Mouse (Mus musculus) embryo, embryonic 9.5 days (tissue): ENCODE measurements around the gene Ccdc57.
"Not testable (repeated sequence)": the region's sequence is repeated elsewhere in the genome, so short reads cannot be mapped to it uniquely, and the experiment has no call there.

Experiments used
- DNase-seq: peaks from one replicate; pipeline ENCODE4 v3.0.0-alpha.2; 2017; ENCODE audit errors: extremely low spot score

Gene Ccdc57

DNA sequence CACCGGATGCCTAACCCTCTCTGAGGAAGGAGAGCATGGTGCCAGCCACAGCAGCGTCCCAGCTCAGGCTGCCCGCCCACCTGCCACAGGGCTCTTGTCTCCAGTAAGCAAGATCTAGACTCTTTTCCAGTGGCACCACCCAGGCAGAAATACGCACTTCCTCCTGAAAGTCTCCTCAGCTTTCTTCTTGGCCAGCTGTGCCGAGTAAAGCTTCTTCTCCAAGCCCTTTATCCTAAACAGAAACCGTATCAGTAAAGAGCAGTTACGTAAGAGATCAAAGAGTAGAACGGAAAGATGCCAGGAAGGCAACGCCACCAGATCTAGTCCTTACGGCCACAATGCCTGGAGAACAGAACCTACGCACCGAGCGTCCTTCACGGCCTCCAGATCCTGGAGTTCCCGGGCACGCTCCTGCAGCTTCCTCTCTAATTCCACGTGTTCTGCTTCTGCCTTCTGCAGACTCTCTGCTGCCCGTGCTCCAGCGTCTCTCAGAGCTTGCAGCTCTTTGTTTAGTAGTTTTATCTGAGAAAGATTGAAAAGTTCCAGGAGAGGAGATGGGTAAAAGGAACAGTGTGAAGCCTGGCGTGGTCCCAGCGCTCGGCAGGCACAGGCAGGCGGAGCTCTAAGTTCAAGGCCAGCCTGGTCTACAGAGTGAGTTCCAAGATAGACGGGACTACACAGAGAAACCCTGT is 29.4 kb downstream of the Ccdc57 start:
- DNase-seq, result no peak

DNA sequence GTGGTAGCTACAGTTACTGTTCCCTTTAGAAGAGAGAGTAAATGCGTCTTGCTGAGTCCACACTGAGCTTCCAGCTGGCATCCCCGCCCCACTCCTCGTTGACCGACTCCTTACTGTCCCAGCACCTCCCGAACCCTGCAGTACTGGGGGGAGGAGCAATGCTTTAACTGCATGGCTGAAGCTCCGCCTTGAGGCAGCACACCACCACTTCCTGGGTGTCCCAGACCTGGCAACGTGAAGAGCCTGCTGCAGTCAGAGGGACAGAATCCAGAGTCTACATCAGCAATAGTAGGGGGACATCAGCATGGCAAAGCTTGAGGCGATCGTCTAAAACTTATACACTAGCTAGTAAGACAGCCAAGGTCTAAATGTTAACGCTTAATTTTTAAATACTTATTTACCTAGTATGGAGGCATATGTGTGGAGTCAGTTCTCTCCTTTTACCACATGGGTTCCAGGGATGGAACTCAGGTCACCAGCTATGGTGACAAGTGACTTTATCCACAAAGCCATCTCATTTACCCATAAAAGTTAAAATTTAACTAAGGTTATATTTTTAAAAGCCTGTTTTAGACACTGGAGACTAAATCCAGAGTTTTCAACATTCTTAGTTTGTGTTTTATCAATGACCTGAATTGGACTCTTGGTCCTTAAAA is 30.1 kb downstream of the Ccdc57 start:
- DNase-seq, result no peak

- DNase-seq, result no peak
Observed at GRCm38 (mm10) chr11:120901729-120902486, 30.8 kb downstream of the Ccdc57 start.

DNA sequence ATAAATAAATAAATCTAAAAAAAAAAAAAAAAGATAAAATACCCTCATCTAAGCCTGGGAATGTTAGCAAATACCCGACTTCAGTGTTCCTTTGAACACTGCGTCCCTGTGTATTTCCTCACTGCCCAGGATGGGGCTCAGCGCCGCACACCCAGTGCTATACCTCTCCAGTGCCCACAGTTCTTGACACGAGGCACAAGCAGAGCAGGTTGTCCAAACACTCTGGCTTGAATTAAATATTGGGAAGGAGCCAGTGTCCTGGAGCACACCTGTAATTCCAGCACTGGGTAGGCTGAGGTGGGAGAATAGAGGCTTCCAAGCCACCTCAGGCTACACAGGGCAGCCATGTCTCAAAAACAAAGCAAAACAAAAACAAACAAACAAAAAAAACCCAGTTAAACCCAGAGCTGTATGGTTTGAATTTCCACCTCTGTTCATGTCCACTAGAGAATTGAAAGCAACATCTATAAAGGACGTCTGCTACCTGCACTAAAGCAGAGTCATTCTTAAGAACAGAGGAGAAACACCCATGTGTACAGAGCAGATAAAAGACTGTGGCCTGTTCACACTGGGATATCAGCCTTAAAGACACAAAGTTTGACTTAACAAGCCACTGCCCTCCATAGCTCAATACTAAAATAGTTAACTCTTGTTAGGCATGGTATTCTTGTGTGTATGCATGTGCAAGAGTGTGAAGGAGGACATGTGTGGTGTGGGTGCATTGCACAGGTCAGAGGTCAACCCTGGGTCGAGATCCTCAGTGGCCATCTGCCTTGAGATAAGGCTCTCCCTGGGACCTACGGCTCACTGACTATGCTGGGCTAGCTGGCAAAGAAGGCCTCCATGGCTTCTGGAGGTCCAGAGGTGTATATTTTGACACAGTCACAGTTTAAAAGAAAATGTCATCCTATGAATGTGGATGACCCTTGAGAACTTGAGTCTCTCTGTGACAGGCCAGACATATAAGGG is 32.1 kb downstream of the Ccdc57 start:
- DNase-seq, result no peak

DNA sequence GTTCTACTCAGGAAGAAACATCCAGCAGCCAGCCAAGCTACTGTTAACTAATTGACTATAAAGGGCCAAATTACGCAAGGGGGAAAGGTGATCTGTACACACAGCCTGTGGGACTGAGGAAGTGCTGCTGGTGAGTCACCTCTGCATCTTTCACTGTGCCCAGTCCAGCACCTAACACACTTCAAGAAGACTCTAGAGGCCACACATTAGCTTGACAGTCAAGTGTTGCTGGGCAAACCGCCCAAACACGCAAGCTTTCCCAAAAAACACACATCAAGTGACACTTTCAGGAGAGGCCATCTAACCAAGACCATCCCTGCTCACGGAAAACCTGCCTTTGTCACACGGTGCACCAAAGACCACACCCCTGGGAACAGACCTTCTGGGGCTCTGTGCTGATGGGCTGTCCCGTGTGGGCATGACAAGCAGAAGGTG is 34.5 kb downstream of the Ccdc57 start:
- DNase-seq, result no peak

- no peak for DNase-seq
Observed at GRCm38 (mm10) chr11:120895441-120895840, 37.2 kb downstream of the Ccdc57 start.

DNA sequence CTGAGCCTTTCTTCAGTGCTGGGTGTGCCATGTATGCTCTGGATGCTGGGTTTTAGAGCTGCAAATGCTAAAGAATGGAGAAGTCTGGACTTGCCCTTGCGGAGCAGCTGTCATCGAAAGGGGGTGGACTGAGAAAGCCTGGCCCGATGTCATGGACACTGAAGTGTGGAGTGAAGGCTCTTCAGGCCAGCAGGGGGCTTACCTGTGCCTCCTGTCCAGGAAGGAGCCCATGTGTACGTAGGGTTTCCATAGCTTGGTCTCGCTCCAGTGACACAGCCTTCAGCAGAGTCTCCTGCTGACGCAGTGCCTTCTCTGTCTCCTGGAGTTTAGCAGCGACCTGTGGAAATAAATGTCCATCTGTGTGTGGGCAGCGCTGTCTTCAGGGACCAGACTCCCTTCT is 38.3 kb downstream of the Ccdc57 start:
- DNase-seq, result no peak

DNA sequence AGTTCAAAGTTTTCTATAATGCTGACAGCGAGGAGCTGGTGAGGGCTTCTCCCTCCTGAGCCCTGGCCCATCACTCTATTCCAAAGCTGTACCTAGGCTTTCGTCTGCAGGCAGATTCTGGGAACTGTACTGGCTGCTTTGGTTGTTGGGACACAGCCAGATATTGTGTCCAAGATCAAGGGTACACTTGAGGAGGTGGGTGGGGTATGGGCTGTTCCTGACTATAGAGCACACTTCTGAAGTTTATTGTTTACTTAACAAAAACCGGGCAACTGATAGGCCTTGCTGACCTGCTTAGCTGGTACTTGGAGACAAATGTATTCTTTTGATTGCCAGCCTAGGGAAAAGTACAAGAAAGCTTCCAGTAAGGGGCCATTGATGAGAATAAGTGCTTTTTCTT is 43.5 kb downstream of the Ccdc57 start:
- no peak for DNase-seq

DNA sequence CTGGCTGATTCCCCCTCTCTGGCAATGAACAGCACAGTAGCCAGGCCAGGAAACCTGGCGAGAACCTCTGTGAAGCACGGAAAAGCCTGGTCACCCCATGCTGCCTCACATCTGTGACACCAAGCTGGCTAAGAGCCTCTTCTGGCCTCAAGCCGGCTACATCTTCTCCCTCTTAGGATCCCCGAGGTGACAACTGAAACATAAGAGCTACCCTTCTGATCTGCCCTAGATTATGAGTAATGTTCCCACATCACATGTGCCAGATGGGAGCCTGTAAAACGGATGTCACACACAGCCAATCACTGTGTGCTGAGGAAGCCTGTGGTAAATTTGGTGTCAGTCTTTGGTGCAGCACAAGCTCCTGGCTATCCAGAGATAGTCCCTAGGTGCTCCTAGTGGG is 44.0 kb downstream of the Ccdc57 start:
- no peak for DNase-seq

DNA sequence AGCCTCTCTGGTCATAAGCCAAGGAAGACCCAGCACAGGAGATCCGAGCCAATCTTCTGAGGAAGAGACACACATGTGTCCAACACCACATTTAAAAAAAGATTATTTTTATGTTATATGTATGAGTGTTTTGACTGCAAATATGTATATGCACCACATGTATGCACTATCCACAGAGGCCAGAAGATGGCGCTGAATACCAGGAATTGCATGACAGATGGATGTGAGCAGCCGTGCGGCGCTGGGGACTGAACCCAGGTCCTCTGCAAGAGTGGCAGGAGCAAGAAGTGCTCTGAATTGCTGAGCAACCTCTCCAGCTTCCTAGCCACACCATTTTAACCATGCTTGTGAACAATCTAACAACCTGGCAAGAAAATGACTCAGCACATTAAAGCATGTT is 45.2 kb downstream of the Ccdc57 start:
- DNase-seq, result no peak

DNA sequence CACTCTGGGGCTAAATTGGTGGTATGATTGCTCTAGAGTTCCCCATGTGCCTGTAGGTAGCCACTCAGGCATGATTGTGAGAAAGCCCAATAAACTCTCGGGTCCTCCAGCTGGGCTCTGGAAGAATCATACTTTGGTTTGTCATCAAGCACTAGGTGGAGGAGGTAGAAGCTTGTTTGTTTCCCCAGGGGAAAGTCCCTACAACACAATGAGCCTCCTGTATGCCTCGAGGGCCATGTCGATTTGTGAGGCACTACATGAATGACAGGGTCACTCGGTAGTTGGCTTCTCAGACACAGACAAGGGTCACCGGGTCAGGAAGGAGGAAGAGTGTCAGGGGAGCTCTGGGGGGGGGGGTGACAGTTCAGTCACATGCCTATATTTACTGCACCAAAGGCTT is 46.2 kb downstream of the Ccdc57 start:
- DNase-seq, result no peak

GRCm38 (mm10) chr11:120883601-120884000 is 49.1 kb downstream of the Ccdc57 start:
- no peak for DNase-seq

DNA sequence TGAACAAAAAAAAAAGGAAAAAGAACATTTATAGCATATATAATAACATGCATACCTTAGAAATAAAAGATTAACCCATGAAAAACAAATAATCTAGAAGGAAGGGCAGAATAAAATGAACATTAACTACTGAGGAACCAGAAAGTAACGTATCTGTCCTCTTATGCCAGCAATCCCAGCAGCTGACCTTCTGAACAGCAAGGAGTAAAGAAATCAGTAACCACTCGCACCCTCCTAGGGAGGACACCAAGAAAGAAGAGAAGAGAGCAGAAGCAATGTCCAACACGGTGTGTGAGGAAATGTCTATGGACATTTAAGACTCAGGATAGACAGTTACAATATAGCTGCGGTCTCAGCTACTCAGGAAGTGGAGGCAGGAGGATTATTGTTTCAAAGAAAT is 49.7 kb downstream of the Ccdc57 start:
- no peak for DNase-seq

- no peak for DNase-seq
Observed at GRCm38 (mm10) chr11:120873206-120873605, 59.5 kb downstream of the Ccdc57 start.

- DNase-seq, result no peak
Observed at GRCm38 (mm10) chr11:120871521-120871920, 61.2 kb downstream of the Ccdc57 start.

DNA sequence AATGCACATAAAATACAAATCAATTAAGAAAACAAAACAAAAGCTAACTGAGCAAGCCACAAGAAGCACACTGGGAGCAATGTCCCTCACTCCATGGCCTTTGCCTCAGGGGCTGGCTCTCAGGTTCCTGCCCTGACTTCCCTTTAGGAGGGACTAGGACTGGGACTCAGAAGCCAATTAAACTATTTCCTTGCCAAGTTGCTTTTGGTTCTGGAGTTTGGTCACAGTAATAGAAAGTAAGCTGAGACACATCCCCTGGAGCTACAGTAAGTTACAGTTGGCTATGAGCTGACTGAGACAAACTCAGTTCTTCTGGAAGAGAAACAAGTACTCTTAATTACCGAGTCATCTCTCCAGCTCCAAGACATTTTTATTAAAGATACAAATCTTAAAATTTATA is 66.9 kb downstream of the Ccdc57 start:
- no peak for DNase-seq

- DNase-seq, result no peak
Observed at GRCm38 (mm10) chr11:120862819-120863218, 69.9 kb downstream of the Ccdc57 start.

DNA sequence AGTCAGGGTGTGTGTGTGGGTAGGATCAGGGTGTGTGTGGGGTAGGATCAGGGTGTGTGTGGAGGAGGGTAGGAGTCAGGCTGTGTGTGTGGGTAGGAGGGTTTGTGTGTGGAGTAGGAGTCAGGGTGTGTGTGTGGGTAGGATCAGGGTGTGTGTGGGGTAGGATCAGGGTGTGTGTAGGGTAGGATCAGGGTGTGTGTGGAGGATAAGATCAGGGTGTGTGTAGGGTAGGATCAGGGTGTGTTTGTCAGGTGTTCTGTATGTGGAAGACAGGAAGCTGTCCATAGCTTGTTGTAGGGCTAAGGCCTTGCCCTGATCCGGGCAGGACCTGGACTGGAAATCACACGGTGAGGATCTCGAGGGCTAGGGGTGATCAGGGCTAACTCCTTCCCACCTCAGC is 76.7 kb downstream of the Ccdc57 start:
- DNase-seq, result not testable (repeated sequence)

DNA sequence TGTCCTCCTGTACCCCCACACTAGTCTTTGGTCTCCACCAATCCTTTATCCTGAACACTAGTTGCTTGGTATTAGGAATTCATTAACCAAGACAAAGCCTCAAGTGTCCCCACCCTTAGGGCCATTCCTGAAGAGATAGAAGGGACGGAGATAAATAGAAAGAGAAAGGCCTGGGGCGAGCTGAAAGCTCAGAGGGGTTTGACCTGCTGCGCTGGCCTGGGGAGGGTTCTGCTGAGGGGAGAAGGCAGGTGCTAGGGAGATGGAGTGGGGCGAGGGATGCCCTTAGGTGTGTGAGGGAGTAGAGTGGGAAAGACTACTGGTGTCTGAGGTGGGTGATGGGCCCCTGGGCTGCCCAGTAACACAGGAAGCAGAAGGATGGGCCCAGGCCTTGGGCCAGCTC is 78.9 kb downstream of the Ccdc57 start:
- no peak for DNase-seq

- DNase-seq, result no peak
Observed at GRCm38 (mm10) chr11:120853158-120853557, 79.5 kb downstream of the Ccdc57 start.

DNA sequence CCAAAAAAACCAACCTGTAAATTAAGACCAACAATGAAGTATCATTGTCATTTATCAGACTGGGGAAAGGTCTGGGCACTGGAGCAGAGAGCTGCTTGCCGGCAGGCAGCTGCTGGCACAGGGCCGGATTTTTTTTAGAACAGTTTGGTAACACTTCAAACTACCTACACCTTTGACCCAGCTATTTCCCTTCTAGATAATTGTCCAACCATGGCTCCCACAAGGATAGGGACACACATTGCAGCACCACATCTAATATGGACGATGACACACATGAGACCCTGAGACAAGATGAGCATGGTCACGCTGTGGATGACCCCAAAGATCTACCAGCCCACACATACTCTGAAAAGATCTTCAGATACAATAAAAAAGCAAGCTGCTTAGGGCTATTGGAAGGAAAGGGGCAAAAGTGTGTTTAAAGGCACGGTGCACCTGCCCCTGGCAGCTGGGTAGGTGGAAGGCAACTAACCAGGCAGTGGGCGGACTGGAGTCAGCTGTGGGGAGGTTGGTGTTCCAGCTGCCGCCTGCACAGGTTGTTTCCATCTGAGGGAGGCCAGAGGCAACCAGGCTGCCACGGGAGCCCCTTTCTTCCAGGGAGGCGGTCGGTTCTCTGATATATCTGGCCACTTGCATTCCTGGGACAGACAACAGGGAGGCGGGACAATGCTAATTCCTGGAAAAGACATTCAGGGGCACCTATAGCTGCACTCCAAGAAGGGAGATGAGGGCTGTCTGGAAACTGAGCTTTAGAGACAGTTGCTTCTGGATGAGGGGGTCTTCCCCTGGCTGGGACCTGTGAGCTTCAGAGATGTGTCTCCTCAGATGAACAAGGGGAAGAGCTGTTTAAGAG is 80.4 kb downstream of the Ccdc57 start:
- DNase-seq, result no peak
